Mouse (Mus musculus): ENCODE measurements at regions not wholly inside any gene's neighbourhood (a gene's known extent, or its start where the extent isn't known, plus 50 kb on each side); places are given as distances from the start of the nearest gene placed in this dataset.

GRCm38 (mm10) chr12:9178626-9179025, 148.8 kb downstream of the Ttc32 start:
- DNase-seq: no peak

- DNase-seq: no peak
Observed at GRCm38 (mm10) chr12:9180677-9181076, 150.9 kb downstream of the Ttc32 start.

- DNase-seq: no peak
Observed at GRCm38 (mm10) chr12:9191721-9192120, 161.9 kb downstream of the Ttc32 start.

DNA sequence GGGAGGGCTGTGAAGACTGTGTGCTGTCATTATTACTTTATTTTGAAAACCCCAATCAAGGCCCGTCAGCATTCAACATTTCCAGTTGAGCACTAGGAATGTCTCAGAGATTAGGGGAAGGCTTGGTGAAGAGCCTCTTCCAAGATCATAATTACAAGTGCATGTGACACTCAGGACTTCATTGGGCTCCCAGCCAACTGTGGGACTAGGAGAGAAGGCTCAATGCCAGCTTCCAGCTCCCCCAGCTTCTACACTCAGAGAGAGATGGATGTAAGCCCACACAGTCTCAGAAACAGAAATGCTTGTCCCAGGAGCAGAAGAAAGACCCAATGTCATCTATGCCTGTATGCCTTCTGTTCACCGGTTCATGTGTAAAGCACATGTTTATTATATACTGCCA, 169.5 kb downstream of the Ttc32 start:
- DNase-seq: no peak

DNA sequence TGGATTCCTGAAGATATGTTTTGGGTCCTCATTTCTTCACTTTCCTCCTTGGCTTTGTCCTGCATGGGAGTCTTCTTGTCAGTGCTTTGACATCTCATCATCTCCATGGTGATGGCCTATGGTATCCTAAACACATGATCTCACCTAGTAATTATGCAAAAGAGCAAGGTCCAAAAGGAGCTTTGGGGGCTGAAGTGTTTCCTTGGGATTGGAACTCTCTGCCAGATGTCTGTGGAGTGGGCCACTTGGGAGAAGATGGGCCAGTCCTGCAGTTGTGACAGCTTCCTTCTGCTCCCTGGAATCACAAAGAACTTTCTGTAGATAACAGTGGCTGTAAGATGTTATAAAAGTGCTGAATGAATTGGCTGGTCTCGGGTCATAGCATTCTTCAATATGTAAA, 182.4 kb downstream of the Ttc32 start:
- no peak for DNase-seq

GRCm38 (mm10) chr12:9224971-9225370, 195.2 kb downstream of the Ttc32 start:
- DNase-seq: no peak

DNA sequence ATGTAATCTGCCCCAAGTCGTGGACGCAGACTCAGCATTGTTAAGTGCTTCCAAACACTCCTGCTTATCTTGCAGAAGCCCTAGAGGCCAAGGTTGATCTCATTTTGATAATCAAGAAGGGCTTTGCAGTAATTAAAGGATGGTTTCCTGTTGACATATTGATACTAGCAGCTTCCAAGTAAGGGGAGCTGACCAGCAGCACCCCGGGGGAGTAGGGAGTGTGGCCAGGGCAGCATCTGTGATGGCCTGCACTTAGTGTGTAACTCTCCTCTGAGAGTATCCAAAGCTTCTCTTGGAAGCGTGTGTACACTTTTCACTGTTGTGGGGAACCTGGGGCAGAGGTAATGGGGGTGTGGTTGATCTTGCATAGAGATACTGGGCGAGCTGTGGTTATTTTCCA, 198.1 kb downstream of the Ttc32 start:
- DNase-seq: no peak

DNA sequence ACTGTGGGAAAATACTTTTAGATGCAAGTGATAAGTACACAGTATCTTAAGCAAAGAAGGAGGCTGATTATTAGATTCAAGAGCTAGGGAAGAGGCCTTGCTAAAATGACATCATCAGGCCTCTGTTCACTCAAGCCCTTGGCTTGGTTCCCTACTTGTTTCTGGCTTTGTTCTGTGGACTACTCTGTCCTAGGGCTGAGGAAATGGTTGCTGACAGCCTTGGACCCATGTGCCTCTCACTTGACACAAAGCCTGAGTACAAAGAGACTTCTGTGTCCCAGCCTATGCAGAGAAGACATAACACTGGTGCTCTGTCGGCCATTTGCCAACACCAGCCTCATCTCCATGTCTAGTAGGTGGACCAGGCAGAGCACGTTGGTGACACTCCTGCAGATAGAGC, 198.7 kb downstream of the Ttc32 start:
- DNase-seq: peak; percentile 9

GRCm38 (mm10) chr12:9229981-9230380, 200.2 kb downstream of the Ttc32 start:
- no peak for DNase-seq

- no peak for DNase-seq
Observed at GRCm38 (mm10) chr12:9230576-9230975, 200.8 kb downstream of the Ttc32 start.

DNA sequence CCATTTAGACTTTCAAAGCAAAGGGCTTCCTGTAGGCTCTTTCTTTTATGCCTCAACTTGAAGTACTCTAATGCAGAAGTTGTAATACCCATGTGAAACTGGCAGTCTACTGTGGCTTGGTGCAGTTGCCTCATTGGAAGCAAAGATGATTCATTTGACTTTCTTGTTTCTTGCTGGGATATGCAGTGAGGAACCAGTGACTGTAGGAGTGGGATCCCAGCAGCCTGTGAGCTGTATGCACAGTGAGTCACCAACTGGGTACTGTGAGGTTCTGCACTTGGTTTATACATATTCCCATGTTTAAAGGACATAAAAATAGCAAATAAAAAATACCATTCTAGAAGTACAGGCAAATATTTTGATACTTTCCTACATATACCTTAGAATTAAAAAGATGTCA, 202.6 kb downstream of the Ttc32 start:
- DNase-seq: no peak

- DNase-seq: no peak
Observed at GRCm38 (mm10) chr12:9235866-9236265, 206.1 kb downstream of the Ttc32 start.

GRCm38 (mm10) chr12:9237538-9237937, 207.7 kb downstream of the Ttc32 start:
- no peak for DNase-seq

GRCm38 (mm10) chr12:9237955-9238354, 208.2 kb downstream of the Ttc32 start:
- DNase-seq: no peak

DNA sequence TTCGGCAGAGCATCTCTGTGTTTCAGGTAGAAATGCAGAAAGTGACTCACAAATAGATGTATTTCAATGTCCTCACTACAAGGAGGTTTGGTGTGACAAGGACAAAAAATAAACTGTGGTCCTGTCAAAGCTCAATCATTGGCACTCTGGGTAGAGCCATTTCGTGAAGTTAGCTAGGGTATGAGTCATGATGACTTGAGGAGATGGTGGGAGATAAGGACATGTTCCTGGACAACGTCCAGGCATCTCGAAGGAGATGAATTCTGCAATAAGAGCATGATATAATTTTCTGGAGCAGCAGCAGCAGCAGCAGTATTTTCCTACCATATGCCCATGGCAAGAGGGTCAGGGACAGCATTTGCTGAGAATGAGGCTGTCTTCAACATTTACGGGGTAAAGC, 217.7 kb downstream of the Ttc32 start:
- DNase-seq: no peak

DNA sequence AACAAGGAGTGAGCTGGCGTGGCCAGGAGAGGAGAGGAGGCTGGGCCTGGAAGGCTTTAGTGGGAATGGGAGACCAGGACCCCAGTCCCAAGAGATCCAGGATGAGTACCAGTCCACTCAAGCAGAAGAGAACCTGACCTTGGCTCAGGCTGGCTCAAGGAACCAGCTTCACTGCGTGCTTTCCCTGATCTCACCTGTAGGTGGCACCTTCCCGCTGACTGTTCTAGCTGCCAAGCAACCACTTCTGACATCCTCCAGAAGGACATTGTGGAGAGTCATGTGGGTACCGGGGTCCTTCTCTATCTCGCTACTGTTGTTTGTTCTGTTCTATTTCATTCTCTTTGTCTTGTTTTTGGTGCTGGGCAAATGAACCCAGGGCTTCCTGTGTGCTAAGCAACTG, 222.0 kb downstream of the Ttc32 start:
- peak; percentile 51 for DNase-seq

DNA sequence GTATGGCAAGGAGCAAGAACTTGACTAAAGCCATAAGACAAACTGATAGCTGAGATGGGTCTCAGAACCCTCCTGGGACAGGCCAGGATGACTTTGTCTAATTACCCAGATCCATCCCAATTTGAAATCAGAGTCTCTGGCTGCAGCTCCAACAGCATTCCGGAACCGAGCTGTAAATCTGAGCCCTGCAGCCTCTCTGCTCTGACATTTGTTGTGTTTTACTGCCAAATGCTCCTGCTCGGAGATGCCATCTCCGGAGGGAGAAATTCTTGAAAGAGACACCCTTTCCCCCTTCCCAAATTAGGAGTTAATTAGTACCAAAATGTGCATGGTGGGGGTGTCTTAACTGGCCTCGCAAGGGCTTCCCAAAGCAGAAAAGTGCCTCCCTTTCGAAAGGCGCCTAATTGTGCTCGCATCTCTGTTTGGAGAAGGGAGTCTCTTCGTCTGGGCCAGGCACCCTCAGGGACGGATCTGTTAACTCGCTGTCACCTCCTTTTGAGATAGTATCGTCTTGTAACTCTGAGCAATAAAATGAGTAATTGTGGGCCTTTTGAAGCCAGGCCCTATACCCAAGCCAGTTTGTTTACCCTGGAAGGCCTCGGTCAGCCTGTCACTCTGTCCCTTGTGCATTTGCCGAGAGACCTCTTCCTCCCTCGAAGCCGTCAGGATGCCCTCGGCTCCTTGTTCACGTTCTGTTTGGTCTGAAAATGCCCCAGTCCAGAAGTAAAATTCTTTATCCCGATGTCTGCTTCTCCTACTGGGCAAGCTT, 223.7 kb downstream of the Ttc32 start:
- DNase-seq: peak; percentile 1

- peak; percentile 6 for DNase-seq
Observed at GRCm38 (mm10) chr12:9254301-9254860, 224.6 kb downstream of the Ttc32 start.

DNA sequence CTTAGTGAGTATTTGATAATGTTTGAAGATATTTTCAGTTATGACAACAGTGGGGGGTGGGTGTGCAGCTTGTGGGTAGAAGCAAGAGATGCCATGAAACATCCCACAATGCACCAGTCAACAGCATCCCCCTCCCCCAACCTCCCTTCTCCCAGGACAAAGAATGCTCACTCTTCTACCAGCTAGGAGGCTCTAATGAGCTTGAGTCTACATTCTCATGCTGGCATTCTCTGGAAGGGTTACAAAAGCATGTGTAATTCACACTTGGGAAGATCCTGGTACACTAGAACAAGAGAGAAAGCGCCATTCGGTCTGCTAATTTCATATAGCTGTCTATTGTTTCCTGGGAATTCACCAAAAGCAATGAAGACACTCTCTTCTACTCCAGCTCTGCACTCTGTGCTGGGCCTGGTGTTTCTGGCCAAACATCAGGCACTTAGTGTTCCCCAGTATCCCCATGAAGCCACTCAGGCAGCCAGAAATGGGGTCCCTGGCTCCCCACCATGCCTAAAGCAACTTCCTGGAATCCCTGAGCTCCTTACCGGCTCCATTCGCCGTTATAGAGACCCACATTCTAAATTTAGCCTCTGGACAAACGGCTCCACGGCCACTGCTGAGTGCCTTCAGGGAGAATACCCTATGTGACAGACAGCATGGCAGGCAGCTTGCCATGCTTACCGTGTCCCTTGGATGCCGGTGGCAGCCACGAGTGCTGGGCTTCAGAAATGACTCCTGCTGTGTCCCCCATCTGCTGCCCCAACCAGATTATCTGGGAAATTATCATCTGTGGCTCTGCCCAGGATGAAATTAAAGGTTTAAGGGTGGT, 226.1 kb downstream of the Ttc32 start:
- DNase-seq: peak; percentile 59

DNA sequence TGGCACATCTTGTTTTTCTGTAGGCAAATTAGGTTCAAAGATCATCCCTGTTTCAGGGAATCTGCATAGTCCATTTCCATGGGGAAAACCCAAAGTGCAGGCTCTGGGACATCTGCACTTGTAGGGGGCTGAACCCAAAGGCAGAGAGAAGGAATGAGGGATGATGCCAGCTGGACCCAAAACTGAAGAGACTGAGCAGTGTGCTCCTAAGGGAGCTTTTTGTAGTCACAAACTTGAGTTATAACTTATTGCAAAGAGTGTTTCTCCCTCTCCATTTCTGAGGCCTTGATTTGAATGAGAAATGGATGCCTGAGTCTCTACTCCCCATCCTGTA, 226.7 kb downstream of the Ttc32 start:
- no peak for DNase-seq

DNA sequence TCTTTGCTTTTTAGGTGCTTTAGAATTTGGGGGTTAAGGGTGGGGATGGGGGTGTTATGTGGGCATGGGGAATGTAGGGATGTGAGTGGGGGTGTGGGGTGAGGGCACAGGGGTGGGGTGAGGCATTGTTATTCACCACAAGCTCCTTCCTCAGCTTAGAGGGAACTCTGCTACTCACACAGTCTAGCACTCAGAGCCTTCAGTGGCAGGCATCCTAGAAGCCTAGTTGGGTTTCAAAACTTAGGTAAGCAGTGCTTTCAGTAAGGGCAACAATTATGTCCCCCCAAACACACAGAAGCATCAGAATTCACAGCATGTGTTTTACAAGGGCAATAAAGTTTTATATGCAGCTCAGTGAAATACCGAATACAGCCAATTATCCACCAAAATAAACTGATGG, 228.4 kb downstream of the Ttc32 start:
- DNase-seq: no peak

DNA sequence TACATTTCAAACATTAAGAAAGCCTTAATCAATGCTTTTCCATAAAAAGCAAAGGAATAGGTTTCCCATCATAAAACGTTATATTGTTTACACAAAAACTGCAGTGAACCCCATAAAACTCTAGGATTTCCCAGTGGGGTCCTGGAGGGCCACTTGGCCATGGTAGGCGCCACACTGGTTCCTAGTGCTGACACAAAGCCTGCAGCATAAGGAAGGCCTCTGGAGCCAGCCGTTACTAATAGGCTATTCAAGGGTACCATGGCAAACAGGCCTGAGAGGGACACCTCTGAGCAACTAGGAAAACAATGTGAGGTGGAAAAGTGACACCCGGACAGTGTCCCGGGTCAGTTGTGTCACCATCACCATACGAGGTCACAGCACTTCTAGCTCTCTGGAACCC, 231.9 kb downstream of the Ttc32 start:
- DNase-seq: no peak

- peak; percentile 2 for DNase-seq
Observed at GRCm38 (mm10) chr12:9266221-9266620, 236.4 kb downstream of the Ttc32 start.

- DNase-seq: no peak
Observed at GRCm38 (mm10) chr12:9271484-9271883, 241.7 kb downstream of the Ttc32 start.

All from retina, postnatal 1 day (tissue).